Mouse (Mus musculus): ENCODE data around the gene Hsd17b1. TPM values are rescaled to one million over a fixed set of nuclear protein-coding genes. Genes with fewer than 3 reads are reported as not detected.

The Hsd17b1 gene
- polyA plus RNA-seq, 1 experiment from 2014 or later: not detected

- under 1% methylated on average over 36 of the region's 36 CpGs for WGBS
- H3K4me2 ChIP-seq: peak overlapping the region; percentile 97
- H3K9me3 ChIP-seq (replicated peaks): no peaks in the 10 kb centered on the region
- peaks cover 25% of the 10 kb centered on the region for H3K4me1 ChIP-seq (replicated peaks)
- peak overlapping the region; percentile 83 for H3K9ac ChIP-seq
- H3K27ac ChIP-seq (ENCODE audit: poor library complexity, severe bottlenecking): no peak overlapping the region
- peaks cover 20% of the 10 kb centered on the region; the same call in 1 of the 2 replicates for H3K27me3 ChIP-seq (replicated peaks)
- 0 out of 2 replicates have a peak, but pooled peaks cover 3% of the 10 kb centered on the region for H3K36me3 ChIP-seq
- peak overlapping the region; percentile 81 for H3K4me3 ChIP-seq
- peak; percentile 40 for ATAC-seq (ENCODE audit: insufficient number of reproducible peaks, low FRiP score)
Measured at GRCm38 (mm10) chr11:101070189-101070527, 8.1 kb upstream of the Hsd17b1 start.

- H3K9ac ChIP-seq: peak overlapping the region; percentile 83; the same call in 1 of the 2 replicates
- no peak for ATAC-seq (ENCODE audit: insufficient number of reproducible peaks, low FRiP score)
- H3K27me3 ChIP-seq (replicated peaks): peaks cover 21% of the 10 kb centered on the region
- H3K4me1 ChIP-seq (replicated peaks): peaks cover 23% of the 10 kb centered on the region
- WGBS: 73% methylated on average over 6 of the region's 6 CpGs
- H3K4me3 ChIP-seq: peak overlapping the region; percentile 81
- no peak overlapping the region for H3K27ac ChIP-seq (ENCODE audit: poor library complexity, severe bottlenecking)
- H3K36me3 ChIP-seq: 0 out of 2 replicates have a peak, but pooled peaks cover 3% of the 10 kb centered on the region
- H3K9me3 ChIP-seq (replicated peaks): no peaks in the 10 kb centered on the region
- peak overlapping the region; percentile 97 for H3K4me2 ChIP-seq
Measured at GRCm38 (mm10) chr11:101070987-101071386, 7.2 kb upstream of the Hsd17b1 start.

GRCm38 (mm10) chr11:101071810-101072428, 6.3 kb upstream of the Hsd17b1 start:
- Histone ChIP-seq H3K27ac (ENCODE audit: poor library complexity, severe bottlenecking) (no peak overlapping the region), H3K27me3 (replicated peaks) (peaks cover 30% of the 10 kb centered on the region), H3K4me3 (no peak overlapping the region), H3K9me3 (replicated peaks) (no peaks in the 10 kb centered on the region), H3K4me1 (replicated peaks) (peaks cover 13% of the 10 kb centered on the region), H3K4me2 (no peak overlapping the region), H3K36me3 (peaks cover 10% of the 10 kb centered on the region), H3K9ac (no peak overlapping the region)
- ATAC-seq (ENCODE audit: insufficient number of reproducible peaks, low FRiP score): no peak
- WGBS: 65% methylated on average over 14 of the region's 14 CpGs

- no peaks in the 10 kb centered on the region for H3K9me3 ChIP-seq (replicated peaks)
- H3K27me3 ChIP-seq (replicated peaks): peaks cover 53% of the 10 kb centered on the region
- 5% methylated on average over 27 of the region's 27 CpGs for WGBS
- H3K4me1 ChIP-seq (replicated peaks): peaks cover 25% of the 10 kb centered on the region
- no peak for ATAC-seq (ENCODE audit: insufficient number of reproducible peaks, low FRiP score)
- peak overlapping the region; percentile 58 for H3K4me2 ChIP-seq
- H3K36me3 ChIP-seq: peaks cover 12% of the 10 kb centered on the region
- H3K4me3 ChIP-seq: peak overlapping the region; percentile 33
- H3K9ac ChIP-seq: peak overlapping the region; percentile 47; the same call in 1 of the 2 replicates
- no peak overlapping the region for H3K27ac ChIP-seq (ENCODE audit: poor library complexity, severe bottlenecking)
Measured at GRCm38 (mm10) chr11:101079746-101080145, 1.5 kb downstream of the Hsd17b1 start.

GRCm38 (mm10) chr11:101080421-101080820, 2.2 kb downstream of the Hsd17b1 start:
- ATAC-seq (ENCODE audit: insufficient number of reproducible peaks, low FRiP score): no peak
- Histone ChIP-seq H3K27me3 (replicated peaks) (peaks cover 53% of the 10 kb centered on the region), H3K4me3 (no peak overlapping the region), H3K36me3 (peaks cover 18% of the 10 kb centered on the region), H3K27ac (ENCODE audit: poor library complexity, severe bottlenecking) (no peak overlapping the region), H3K9me3 (replicated peaks) (no peaks in the 10 kb centered on the region), H3K4me2 (no peak overlapping the region), H3K4me1 (replicated peaks) (peaks cover 30% of the 10 kb centered on the region), H3K9ac (no peak overlapping the region)
- WGBS: 74% methylated on average over 5 of the region's 5 CpGs

- H3K36me3 ChIP-seq: peaks cover 20% of the 10 kb centered on the region
- peak overlapping the region; percentile 71; the same call in 1 of the 2 replicates for H3K27ac ChIP-seq (ENCODE audit: poor library complexity, severe bottlenecking)
- peaks cover 46% of the 10 kb centered on the region for H3K27me3 ChIP-seq (replicated peaks)
- peak overlapping the region; percentile 70 for H3K4me3 ChIP-seq
- H3K4me2 ChIP-seq: peak overlapping the region; percentile 90
- H3K4me1 ChIP-seq (replicated peaks): peaks cover 42% of the 10 kb centered on the region
- ATAC-seq (ENCODE audit: insufficient number of reproducible peaks, low FRiP score): no peak
- H3K9ac ChIP-seq: peak overlapping the region; percentile 36
- 6% methylated on average over 10 of the region's 10 CpGs for WGBS
- H3K9me3 ChIP-seq (replicated peaks): no peaks in the 10 kb centered on the region
Measured at GRCm38 (mm10) chr11:101081659-101082058, 3.4 kb downstream of the Hsd17b1 start.

- peak within 1 kb of the TSS; percentile 70 for H3K4me3 ChIP-seq
- peak within 1 kb of the TSS; percentile 84 for H3K27ac ChIP-seq (ENCODE audit: poor library complexity, severe bottlenecking)
- H3K4me1 ChIP-seq (replicated peaks): peaks cover 43% of the 10 kb centered on the region
- peak; percentile 89 for ATAC-seq (ENCODE audit: insufficient number of reproducible peaks, low FRiP score)
- H3K9ac ChIP-seq: peak within 1 kb of the TSS; percentile 91
- H3K9me3 ChIP-seq (replicated peaks): no peaks in the 10 kb centered on the region
- H3K27me3 ChIP-seq (replicated peaks): peaks cover 38% of the 10 kb centered on the region
- H3K36me3 ChIP-seq: peaks cover 15% of the 10 kb centered on the region
- under 1% methylated on average over 51 of the region's 51 CpGs for WGBS
- H3K4me2 ChIP-seq: peak within 1 kb of the TSS; percentile 90
Measured at GRCm38 (mm10) chr11:101082208-101083082, 4.2 kb downstream of the Hsd17b1 start, which contains the start of gene Coasy. Gene Coasy, plus strand, starts transcription at chr11:101082565.

- Histone ChIP-seq H3K4me3 (peak overlapping the region; percentile 70), H3K36me3 (peaks cover 15% of the 10 kb centered on the region), H3K27ac (ENCODE audit: poor library complexity, severe bottlenecking) (peak overlapping the region; percentile 84), H3K9me3 (replicated peaks) (no peaks in the 10 kb centered on the region), H3K4me2 (peak overlapping the region; percentile 90), H3K9ac (peak overlapping the region; percentile 91), H3K27me3 (replicated peaks) (peaks cover 31% of the 10 kb centered on the region), H3K4me1 (replicated peaks) (peaks cover 51% of the 10 kb centered on the region)
- no peak for ATAC-seq (ENCODE audit: insufficient number of reproducible peaks, low FRiP score)
- 37% methylated on average over 19 of the region's 19 CpGs for WGBS
Measured at GRCm38 (mm10) chr11:101083083-101083697, 5.0 kb downstream of the Hsd17b1 start.

- ATAC-seq (ENCODE audit: insufficient number of reproducible peaks, low FRiP score): no peak
Measured at GRCm38 (mm10) chr11:101084246-101084645, 6.0 kb downstream of the Hsd17b1 start.

GRCm38 (mm10) chr11:101084811-101085210, 6.6 kb downstream of the Hsd17b1 start:
- no peak overlapping the region for H3K27ac ChIP-seq (ENCODE audit: poor library complexity, severe bottlenecking)
- peaks cover 45% of the 10 kb centered on the region for H3K4me1 ChIP-seq (replicated peaks)
- ATAC-seq (ENCODE audit: insufficient number of reproducible peaks, low FRiP score): no peak
- no peaks in the 10 kb centered on the region for H3K9me3 ChIP-seq (replicated peaks)
- H3K36me3 ChIP-seq: peaks cover 30% of the 10 kb centered on the region
- no peak overlapping the region for H3K4me3 ChIP-seq
- WGBS: 91% methylated on average over 12 of the region's 12 CpGs
- H3K9ac ChIP-seq: peak overlapping the region; percentile 13; the same call in 1 of the 2 replicates
- no peak overlapping the region for H3K4me2 ChIP-seq
- H3K27me3 ChIP-seq (replicated peaks): peaks cover 15% of the 10 kb centered on the region

More at GRCm38 (mm10) chr11:101084246-101084645, 6.0 kb downstream of the Hsd17b1 start:
- Histone ChIP-seq H3K27me3 (replicated peaks) (peaks cover 20% of the 10 kb centered on the region), H3K4me3 (no peak overlapping the region), H3K9ac (no peak overlapping the region), H3K27ac (ENCODE audit: poor library complexity, severe bottlenecking) (no peak overlapping the region), H3K4me1 (replicated peaks) (peaks cover 51% of the 10 kb centered on the region), H3K36me3 (peaks cover 25% of the 10 kb centered on the region), H3K9me3 (replicated peaks) (no peaks in the 10 kb centered on the region), H3K4me2 (no peak overlapping the region)
- 77% methylated on average over 14 of the region's 14 CpGs for WGBS

Measured in heart, embryonic 12.5 days (tissue).